Mouse (Mus musculus) kidney, adult 9 months (tissue): ENCODE data around the gene Tnfaip2.

ENCODE experiments used
- DNase-seq: peaks from one replicate; pipeline ENCODE4 v3.0.0; 2022

The Tnfaip2 gene

GRCm38 (mm10) chr12:111442309-111443010 is at the start of gene Tnfaip2:
Tnfaip2 (plus strand) TSS chr12:111442469.
- DNase-seq = peak; percentile 82

GRCm38 (mm10) chr12:111394008-111394407 is 48.3 kb upstream of the Tnfaip2 start:
- no peak for DNase-seq

GRCm38 (mm10) chr12:111396997-111397396 is 45.3 kb upstream of the Tnfaip2 start:
- DNase-seq = no peak

GRCm38 (mm10) chr12:111401454-111402184 is 40.6 kb upstream of the Tnfaip2 start:
- peak; percentile 82 for DNase-seq

- no peak for DNase-seq
These were observed 37.4 kb upstream of the Tnfaip2 start for GRCm38 (mm10) chr12:111404880-111405279.

GRCm38 (mm10) chr12:111406622-111407021 is 35.6 kb upstream of the Tnfaip2 start, which contains the start of gene Lbhd2:
Lbhd2 (plus strand) TSS chr12:111406809.
- no peak for DNase-seq

- no peak for DNase-seq
These were observed 32.7 kb upstream of the Tnfaip2 start for GRCm38 (mm10) chr12:111409583-111409982.

GRCm38 (mm10) chr12:111411631-111412355 is 30.5 kb upstream of the Tnfaip2 start:
- no peak for DNase-seq

GRCm38 (mm10) chr12:111412581-111413284 is 29.5 kb upstream of the Tnfaip2 start:
- DNase-seq = peak; percentile 46

GRCm38 (mm10) chr12:111413300-111413699 is 29.0 kb upstream of the Tnfaip2 start:
- peak; percentile 94 for DNase-seq

- DNase-seq = peak; percentile 37
These were observed 25.1 kb upstream of the Tnfaip2 start, which contains the start of gene Exoc3l4 for GRCm38 (mm10) chr12:111416921-111417779. Exoc3l4 (plus strand) TSS chr12:111417017.

GRCm38 (mm10) chr12:111419918-111420317 is 22.4 kb upstream of the Tnfaip2 start:
- no peak for DNase-seq

- no peak for DNase-seq
These were observed 21.1 kb upstream of the Tnfaip2 start for GRCm38 (mm10) chr12:111420946-111421709.

GRCm38 (mm10) chr12:111422852-111423251 is 19.4 kb upstream of the Tnfaip2 start:
- DNase-seq = no peak

- DNase-seq = no peak
These were observed 18.6 kb upstream of the Tnfaip2 start for GRCm38 (mm10) chr12:111423570-111424129.

GRCm38 (mm10) chr12:111424547-111424946 is 17.7 kb upstream of the Tnfaip2 start:
- no peak for DNase-seq

- DNase-seq = peak; percentile 93
These were observed 17.0 kb upstream of the Tnfaip2 start for GRCm38 (mm10) chr12:111425258-111425657.

- DNase-seq = peak; percentile 96
These were observed 16.3 kb upstream of the Tnfaip2 start for GRCm38 (mm10) chr12:111425789-111426460.

GRCm38 (mm10) chr12:111427438-111428113 is 14.7 kb upstream of the Tnfaip2 start:
- DNase-seq = no peak
